Mouse (Mus musculus) CH12.LX (cell line): ENCODE data around the gene Stard13.

Experiments used
- CTCF ChIP-seq, 2 experiments: IDR thresholded peaks in 1 of 2; conservative IDR thresholded peaks in 1 of 2; 2 replicates each; pipeline ENCODE4 v1.5.1; 2011 to 2012; ENCODE audit warnings: low read depth in 2 of 2, low read length in 2 of 2, improper control_type of control experiment in 1 of 2, inconsistent platforms in 1 of 2, mild to moderate bottlenecking in 1 of 2, moderate library complexity in 1 of 2
- E2F4 ChIP-seq: IDR thresholded peaks from 2 replicates; pipeline ENCODE4 v1.6.1; 2011; ENCODE audit warnings: low read depth, low read length, improper control_type of control experiment; ENCODE audit not compliant: insufficient replicate concordance
- ELF1 ChIP-seq: IDR thresholded peaks from 2 replicates; pipeline ENCODE4 v1.6.1; 2014; ENCODE audit warnings: low read depth, mild to moderate bottlenecking, inconsistent platforms, low read length, improper control_type of control experiment
- JUND ChIP-seq: conservative IDR thresholded peaks from 2 replicates; pipeline ENCODE4 v1.6.1; 2011; ENCODE audit warnings: low read depth, low read length, improper control_type of control experiment
- MAZ ChIP-seq: IDR thresholded peaks from 2 replicates; pipeline ENCODE4 v1.6.1; 2012; ENCODE audit warnings: low read depth, mild to moderate bottlenecking, inconsistent platforms, low read length, improper control_type of control experiment, moderate library complexity
- MXI1 ChIP-seq: IDR thresholded peaks from 2 replicates; pipeline ENCODE4 v1.6.1; 2011; ENCODE audit warnings: mild to moderate bottlenecking, low read depth, low read length, improper control_type of control experiment
- NELFE ChIP-seq: IDR thresholded peaks from 2 replicates; pipeline ENCODE4 v1.6.1; 2011; ENCODE audit warnings: low read depth, low read length, improper control_type of control experiment
- POLR2A ChIP-seq: IDR thresholded peaks from 2 replicates; pipeline ENCODE4 v1.6.1; 2011; ENCODE audit warnings: low read depth, mild to moderate bottlenecking, improper control_type of control experiment, low read length
- RAD21 ChIP-seq: IDR thresholded peaks from 2 replicates; pipeline ENCODE4 v1.6.1; 2011; ENCODE audit warnings: low read depth, mild to moderate bottlenecking, low read length, improper control_type of control experiment, moderate library complexity
- UBTF ChIP-seq: IDR thresholded peaks from 2 replicates; pipeline ENCODE4 v1.6.1; 2012; ENCODE audit warnings: low read depth, mild to moderate bottlenecking, inconsistent platforms, low read length, improper control_type of control experiment, moderate library complexity
- ZKSCAN1 ChIP-seq: IDR thresholded peaks from 2 replicates; pipeline ENCODE4 v1.6.1; 2012; ENCODE audit warnings: low read depth, inconsistent platforms, low read length, improper control_type of control experiment, borderline replicate concordance
- ZNF384 ChIP-seq: IDR thresholded peaks from 2 replicates; pipeline ENCODE4 v1.6.1; 2012; ENCODE audit warnings: low read depth, low read length, improper control_type of control experiment, inconsistent platforms

DNA sequence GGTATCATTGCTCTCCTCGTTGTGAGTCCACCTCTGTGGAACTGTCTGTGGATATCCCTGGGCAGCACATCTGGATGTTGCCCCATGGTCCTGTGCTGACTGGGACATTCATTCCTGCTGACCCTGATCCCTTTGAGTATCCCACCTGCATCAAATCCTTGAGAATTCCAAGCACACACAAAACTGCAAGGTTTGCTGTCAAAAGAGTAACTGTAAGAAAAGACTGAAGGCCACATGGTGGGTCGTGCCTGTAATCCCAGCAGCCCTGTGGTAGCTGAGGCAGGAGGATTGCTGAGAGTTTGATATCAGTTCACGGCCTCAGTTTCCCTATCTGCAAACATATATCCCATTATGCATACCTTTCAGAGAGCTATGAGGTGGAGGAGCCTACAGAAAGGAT lies 126.8 kb downstream of the Stard13 start:
- TF ChIP-seq ELF1 = no peak
- peak; percentile 42 for TF ChIP-seq POLR2A
- TF ChIP-seq JUND = no peak
- TF ChIP-seq CTCF (conservative IDR thresholded peaks at IDR 0.05 in 1 of 2, IDR thresholded peaks at IDR 0.05 in 1 of 2; ENCODE audit: low read depth in 2 of 2, low read length in 2 of 2) = no peak
- TF ChIP-seq E2F4 = no peak
- no peak for TF ChIP-seq ZNF384
- TF ChIP-seq MXI1 = no peak; the same call in 1 of the 2 replicates
- no peak for TF ChIP-seq NELFE
- TF ChIP-seq MAZ = no peak
- no peak for TF ChIP-seq ZKSCAN1
- TF ChIP-seq UBTF = no peak
- no peak for TF ChIP-seq RAD21
